Mouse (Mus musculus) T-cell, adult 2 months (primary cell): ENCODE data around the gene 4930426L09Rik.
A peak's percentile ranks its signal among the peaks of the same experiment; 100 is the strongest.
"Not testable (repeated sequence)": the region's sequence is repeated elsewhere in the genome, so short reads cannot be mapped to it uniquely, and the experiment has no call there.

ENCODE experiments used
- DNase-seq: peaks from one replicate; pipeline ENCODE4 v3.0.0; 2022; ENCODE audit warnings: low spot score

Gene 4930426L09Rik

GRCm38 (mm10) chr2:18970461-18970860, 27.7 kb upstream of the 4930426L09Rik start:
- no peak for DNase-seq

GRCm38 (mm10) chr2:18971564-18971963, 26.6 kb upstream of the 4930426L09Rik start:
- no peak for DNase-seq

DNA sequence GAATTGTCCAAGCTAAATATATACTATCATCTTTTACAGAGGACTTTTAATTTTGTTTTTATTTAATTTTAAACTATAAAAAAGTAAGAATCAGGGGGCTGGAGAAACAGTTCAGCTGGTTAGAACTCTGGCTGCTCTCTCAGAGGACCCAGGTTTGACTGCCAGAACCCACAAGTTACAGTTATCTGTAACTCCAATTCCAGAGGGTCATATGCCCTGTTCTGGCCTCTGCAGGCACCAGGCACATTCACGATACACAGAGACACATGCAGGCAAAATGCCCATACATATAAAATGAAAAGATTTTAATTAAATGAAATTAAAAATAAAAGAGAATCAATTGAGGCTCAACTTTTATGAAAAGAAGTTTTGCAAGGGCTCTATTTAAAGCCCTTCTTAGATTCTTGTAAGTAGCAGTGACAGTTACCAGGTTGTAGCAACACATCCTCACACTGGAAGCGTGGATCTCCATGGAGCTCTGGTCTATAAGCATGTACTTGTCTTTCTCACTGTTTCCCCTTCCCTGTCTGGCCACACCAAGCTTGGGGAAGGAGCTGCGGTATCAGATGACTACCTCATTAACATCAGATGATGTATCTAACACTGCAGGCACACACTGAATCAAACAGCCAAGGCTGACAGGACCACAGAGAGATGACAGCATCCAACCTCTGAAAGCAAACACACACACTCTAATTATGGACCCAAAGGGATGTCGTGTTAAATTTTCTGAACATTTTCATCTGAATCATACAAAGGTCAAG, 23.1 kb upstream of the 4930426L09Rik start:
- no peak for DNase-seq

DNA sequence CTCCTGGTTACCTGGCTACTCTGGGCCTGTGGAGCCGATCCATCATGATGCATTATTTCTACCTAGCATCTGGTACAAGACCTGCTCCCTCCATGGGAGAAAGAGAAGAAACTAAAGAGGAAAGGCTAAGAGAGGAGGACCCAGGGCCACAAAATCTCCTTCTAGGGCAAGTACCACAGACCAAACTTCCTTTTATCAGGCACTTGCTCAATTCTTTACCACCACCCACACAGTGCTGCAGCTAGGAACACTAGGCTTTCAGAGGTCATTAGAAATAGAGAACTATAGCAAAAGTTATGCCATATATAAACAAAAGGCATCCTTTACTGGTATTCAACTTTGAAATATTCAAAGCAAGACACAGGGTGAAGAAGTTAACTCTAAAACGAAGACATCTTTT, 22.0 kb upstream of the 4930426L09Rik start:
- no peak for DNase-seq

DNA sequence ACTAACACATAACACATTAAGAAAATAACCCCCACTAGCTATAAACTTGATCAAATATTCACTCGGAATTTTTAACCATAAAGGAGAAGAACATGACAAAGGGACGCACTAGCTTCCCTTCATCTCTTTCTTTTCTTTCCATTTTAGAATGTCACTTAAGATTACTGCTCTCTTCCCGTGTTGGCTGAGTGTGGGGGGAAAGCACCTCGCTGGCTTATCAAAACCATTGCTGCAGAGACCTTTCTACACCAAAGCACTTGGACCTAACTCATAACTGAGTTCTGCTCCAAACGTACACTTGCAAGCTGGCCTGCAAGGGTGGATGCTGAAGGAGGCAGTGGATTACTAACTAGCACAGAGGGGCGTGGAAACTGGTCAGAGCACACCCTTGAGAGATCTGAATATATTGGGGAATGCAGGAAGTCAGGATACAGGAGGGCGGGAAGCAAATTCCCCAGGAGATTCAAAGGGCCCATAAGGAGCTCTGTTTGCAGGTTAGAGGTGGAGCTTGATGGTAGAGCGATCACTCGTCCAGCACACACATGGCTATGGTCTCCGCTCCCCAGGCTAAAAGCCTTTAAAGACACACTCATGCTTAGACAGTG, 20.8 kb upstream of the 4930426L09Rik start:
- no peak for DNase-seq

- DNase-seq = no peak
Observed at GRCm38 (mm10) chr2:18979046-18979445, 19.1 kb upstream of the 4930426L09Rik start.

- DNase-seq = no peak
Observed at GRCm38 (mm10) chr2:18979675-18980074, 18.5 kb upstream of the 4930426L09Rik start.

GRCm38 (mm10) chr2:18982581-18982980, 15.6 kb upstream of the 4930426L09Rik start:
- DNase-seq = peak; percentile 73

DNA sequence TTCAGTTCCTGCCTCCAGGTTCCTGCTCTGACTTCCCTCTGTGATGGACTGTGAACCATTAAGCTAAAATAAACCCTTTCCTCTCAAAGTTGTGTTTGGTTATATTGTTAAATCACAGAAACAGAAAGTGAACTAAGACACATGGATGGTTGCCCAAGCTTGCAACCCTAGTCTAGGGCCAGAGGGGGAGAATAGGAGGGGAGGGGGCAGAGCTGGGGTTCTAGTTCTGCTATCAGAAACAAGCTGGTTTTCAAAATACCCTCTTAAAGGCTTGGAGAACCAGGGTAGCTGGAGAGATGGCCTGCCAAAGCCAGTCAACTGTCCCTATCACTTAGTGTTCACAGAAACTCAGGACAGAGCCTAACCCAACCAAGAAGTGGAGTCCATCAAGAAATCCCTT, 14.6 kb upstream of the 4930426L09Rik start:
- DNase-seq = no peak

DNA sequence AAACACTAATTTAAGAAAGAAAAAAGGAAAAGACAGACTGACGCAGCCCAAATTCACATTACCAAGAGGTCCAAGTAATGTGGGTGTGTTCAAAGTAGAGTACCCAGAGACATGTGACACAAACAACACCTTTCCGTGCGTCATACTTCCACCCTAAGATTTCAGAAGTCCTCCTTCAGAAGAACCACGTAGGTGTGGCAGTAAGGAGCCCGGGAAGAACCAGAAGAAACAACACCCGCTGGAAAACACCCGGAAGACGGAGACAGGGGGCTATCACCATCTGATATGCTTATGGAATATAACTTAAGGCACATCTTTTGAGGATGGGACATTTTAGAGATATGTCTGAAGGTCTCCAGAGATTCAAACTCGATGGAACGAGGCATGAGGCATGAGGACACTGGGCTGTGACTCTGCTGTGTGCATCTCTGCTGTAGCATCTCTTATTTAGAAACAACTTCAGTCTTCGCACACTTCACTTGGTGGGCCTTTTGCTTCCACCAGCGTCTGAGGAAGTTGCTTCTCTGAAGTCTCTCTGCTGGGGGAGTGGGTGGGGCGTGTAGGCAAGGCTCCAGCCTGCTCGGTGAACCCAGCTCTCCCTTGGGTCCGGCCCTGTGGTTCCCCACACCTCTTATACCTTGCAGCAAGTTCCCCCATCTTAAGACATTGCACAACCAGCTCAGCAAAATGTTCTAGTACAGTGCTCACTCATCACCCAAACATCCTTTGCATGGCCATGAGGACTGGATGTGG, 13.9 kb upstream of the 4930426L09Rik start:
- DNase-seq = peak; percentile 84

DNA sequence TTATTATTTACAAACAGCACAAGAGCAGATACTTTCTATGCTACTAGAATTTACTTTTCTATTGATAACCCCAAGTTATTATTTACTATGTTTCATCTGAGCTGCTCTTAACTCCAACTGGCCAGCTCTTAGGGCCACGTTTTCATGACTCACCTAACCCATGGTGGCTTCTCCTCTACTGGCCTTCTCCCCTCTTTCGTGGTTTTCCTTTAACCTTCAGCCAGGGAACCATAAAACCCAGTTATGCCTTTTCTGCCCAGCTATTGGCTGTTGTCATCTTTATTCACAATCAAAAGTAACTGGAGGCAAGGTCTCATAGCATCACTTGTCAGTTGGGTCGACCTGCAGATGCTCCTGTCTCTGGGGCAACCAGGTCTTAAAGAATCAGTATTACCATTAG, 12.6 kb upstream of the 4930426L09Rik start:
- DNase-seq = no peak

DNA sequence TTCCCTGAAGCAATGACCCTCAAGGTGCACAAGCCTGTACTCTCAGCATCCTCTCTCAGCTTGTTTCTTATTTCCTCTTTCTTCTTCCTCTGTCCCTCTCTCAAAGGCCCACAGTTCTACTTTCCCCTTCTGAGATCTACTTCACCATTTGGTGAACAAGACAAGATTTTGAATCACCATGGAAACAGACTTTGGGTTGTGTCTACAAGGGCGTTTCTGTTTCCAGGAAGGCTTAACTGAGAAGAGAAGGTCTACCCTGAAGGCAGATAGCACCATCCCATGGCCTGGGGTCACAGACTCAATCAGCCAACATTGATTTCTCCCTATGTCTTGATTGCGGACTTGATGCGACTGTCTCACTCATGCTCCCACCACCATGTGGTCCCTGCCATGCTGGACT, 9.3 kb upstream of the 4930426L09Rik start:
- peak; percentile 63 for DNase-seq

DNA sequence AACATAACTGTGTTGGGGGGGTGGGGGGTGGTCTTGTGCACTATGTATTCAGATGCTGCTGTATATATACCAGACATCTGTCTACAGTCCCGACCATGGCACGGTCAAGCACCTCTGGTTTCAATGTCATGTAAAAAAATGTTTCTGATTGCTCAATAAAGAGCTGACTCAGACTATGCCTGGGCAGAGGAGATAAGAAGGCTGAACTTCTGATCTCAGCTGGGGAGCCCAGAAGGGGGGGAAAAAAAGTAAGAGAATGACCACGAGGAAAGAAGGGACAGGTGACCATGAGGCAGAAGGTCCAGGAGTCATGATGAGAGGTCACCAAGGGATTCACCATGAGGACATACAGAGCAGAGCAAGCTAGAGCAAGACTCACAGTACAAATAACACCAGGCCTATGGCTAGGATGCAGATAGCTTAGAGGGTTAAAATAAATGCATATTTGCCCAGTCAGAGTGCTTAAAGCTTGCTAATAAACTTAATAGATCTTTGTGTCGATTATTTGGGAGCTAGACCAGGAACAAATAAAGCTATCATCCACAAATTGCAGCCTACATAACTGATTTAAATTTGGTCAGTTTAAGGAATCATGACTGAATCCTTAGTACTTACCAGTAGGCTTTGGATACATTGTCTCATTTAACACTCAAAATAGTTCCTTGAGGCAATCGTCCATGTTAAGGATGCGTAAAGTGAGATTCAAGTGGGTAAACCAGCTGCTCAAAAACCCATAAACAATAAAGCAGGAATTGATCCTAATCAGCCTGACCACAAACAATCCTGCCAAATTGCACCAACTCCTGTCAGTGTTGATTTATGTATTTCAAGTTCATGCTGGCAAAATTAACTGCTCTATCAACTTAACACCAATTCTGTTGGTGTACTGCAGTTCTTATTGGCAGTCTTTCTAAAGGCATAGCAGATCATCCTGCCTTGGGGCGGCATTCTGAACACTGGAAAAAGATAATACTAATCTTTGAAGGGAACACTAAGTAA, 5.3 kb upstream of the 4930426L09Rik start:
- no peak for DNase-seq

- DNase-seq = peak; percentile 34
Observed at GRCm38 (mm10) chr2:18996451-18997211, 1.5 kb upstream of the 4930426L09Rik start.

GRCm38 (mm10) chr2:18997387-18997971, 664 bp upstream of the 4930426L09Rik start:
- DNase-seq = no peak

- DNase-seq = no peak
Observed at GRCm38 (mm10) chr2:18999395-18999794, 1.3 kb downstream of the 4930426L09Rik start.

GRCm38 (mm10) chr2:19004801-19005200, 6.7 kb downstream of the 4930426L09Rik start:
- no peak for DNase-seq

- no peak for DNase-seq
Observed at GRCm38 (mm10) chr2:19006124-19006523, 8.0 kb downstream of the 4930426L09Rik start.

GRCm38 (mm10) chr2:19007580-19007979, 9.4 kb downstream of the 4930426L09Rik start:
- no peak for DNase-seq

GRCm38 (mm10) chr2:19010541-19010940, 12.4 kb downstream of the 4930426L09Rik start:
- DNase-seq = not testable (repeated sequence)

GRCm38 (mm10) chr2:19011443-19011842, 13.3 kb downstream of the 4930426L09Rik start:
- no peak for DNase-seq
